Mouse (Mus musculus) brain, embryonic 14.5 days (tissue): ENCODE data around the gene Cwf19l1.

Experiments used
- CTCF ChIP-seq: fragments of 200-500 bp; IDR thresholded peaks from 2 replicates; pipeline ENCODE4 v1.5.1; 2012; ENCODE audit warnings: inconsistent platforms, mild to moderate bottlenecking, moderate library complexity, borderline replicate concordance; ENCODE audit not compliant: insufficient read depth, insufficient read length; ENCODE audit errors: extremely low read depth
- POLR2A ChIP-seq: fragments of 200-500 bp; IDR thresholded peaks from 2 replicates; pipeline ENCODE4 v1.6.1; 2012; ENCODE audit warnings: mild to moderate bottlenecking, inconsistent platforms, borderline replicate concordance; ENCODE audit not compliant: poor library complexity, insufficient read depth, insufficient read length, severe bottlenecking; ENCODE audit errors: extremely low read depth

DNA sequence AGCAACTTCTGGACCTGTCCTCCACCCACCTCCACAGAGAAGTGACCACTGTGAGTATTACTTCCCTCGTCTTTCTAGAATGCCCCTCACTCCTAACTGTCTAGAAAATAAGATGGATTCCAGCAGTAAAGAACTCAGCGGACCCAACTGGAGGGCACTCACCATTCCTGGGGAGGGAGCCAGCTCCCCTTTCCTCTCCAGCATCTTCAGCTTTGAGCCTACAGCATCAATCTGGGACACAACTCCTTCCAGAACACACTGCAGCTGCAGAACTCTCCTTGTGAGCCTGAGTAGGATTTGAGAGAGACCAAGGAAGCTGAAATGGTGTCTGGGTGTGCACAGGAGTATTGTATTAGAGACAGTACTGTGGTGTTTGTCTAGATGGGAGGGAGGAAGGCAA is 13.3 kb upstream of the Cwf19l1 start:
- no peak for TF ChIP-seq CTCF
- TF ChIP-seq POLR2A, result no peak
